ENCODE assay signal across 9 mouse cellular contexts in genomic region chr12:84571466-84572340, GRCm38 (mm10). TPM values are rescaled to one million over a fixed set of nuclear protein-coding genes. Genes with fewer than 3 reads are reported as not detected.
DNase-seq lines count a peak whose midpoint lies in the region; ATAC-seq and TF ChIP-seq lines count a peak whose summit lies in the region.
"Had no signal": no experiment of that assay in that cellular context is flagged by ENCODE, and none has a peak within 500 bp of the region (broad histone marks: within the 10 kb centered on the region; RNA-seq: fewer than 3 reads in every experiment).

No protein-coding gene starts in this region.

- peaks cover 98% of the 10 kb centered on the region for H3K27me3 ChIP-seq in kidney, embryonic 15.5 days
- peaks cover 80% of the 10 kb centered on the region for H3K27me3 ChIP-seq in heart, postnatal 0 days (ENCODE audit: control insufficient read depth, insufficient read depth, low read length)
- H3K27me3 ChIP-seq in midbrain, embryonic 15.5 days (replicated peaks), result peaks cover 79% of the 10 kb centered on the region

- no peak for DNase-seq in kidney, adult 11 months
- no peak for DNase-seq in heart, postnatal 0 days (ENCODE audit: low spot score)
- DNase-seq in yolk sac, embryonic 10.5 days (ENCODE audit: low spot score), result no peak
- DNase-seq in gastrocnemius, postnatal 14 days, result no peak
- no peak for DNase-seq in layer of hippocampus, adult 2 months (ENCODE audit: low spot score in 2 of 2)

- peak overlapping the region; percentile 6; the same call in 1 of the 2 replicates for H3K4me3 ChIP-seq in kidney, embryonic 15.5 days (replicated peaks)
- H3K4me3 ChIP-seq in bone marrow macrophage, adult 2 months (ENCODE audit: insufficient read depth, low read length), result 0 out of 2 replicates have a peak overlapping the region, but pooled peaks have one; percentile 12
- peak overlapping the region; percentile 20 for H3K4me3 ChIP-seq in heart, postnatal 0 days (ENCODE audit: low read depth, low read length)
- 0 out of 2 replicates have a peak overlapping the region, but pooled peaks have one; percentile 10 for H3K4me3 ChIP-seq in midbrain, embryonic 15.5 days
- H3K4me3 ChIP-seq in layer of hippocampus, adult 2 months, result no peak overlapping the region

- WGBS in kidney, embryonic 15.5 days, result 2% methylated on average over 43 of the region's 43 CpGs
- 3% methylated on average over 43 of the region's 43 CpGs for WGBS in heart, postnatal 0 days
- WGBS in midbrain, embryonic 15.5 days, result 2% methylated on average over 41 of the region's 43 CpGs

- intact Hi-C loops in gastrocnemius, postnatal 14 days (cut with DNase I; ENCODE audit: low total_unique reads), result no loop called here

- H3K4me2 ChIP-seq in kidney, embryonic 15.5 days, result peak overlapping the region; percentile 20
- no peak overlapping the region for H3K4me2 ChIP-seq in heart, postnatal 0 days (ENCODE audit: low read depth, low read length)
- H3K4me2 ChIP-seq in midbrain, embryonic 15.5 days, result no peak overlapping the region; the same call in 1 of the 2 replicates

- H3K27ac ChIP-seq in kidney, embryonic 15.5 days, result no peak overlapping the region
- H3K27ac ChIP-seq in bone marrow macrophage, adult 2 months (ENCODE audit: insufficient read depth, low read depth, low read length), result no peak overlapping the region
- no peak overlapping the region for H3K27ac ChIP-seq in heart, postnatal 0 days (ENCODE audit: low read depth)
- no peak overlapping the region for H3K27ac ChIP-seq in midbrain, embryonic 15.5 days
- no peak overlapping the region for H3K27ac ChIP-seq in layer of hippocampus, adult 2 months

- no peaks in the 10 kb centered on the region for H3K9me3 ChIP-seq in kidney, embryonic 15.5 days (replicated peaks)
- H3K9me3 ChIP-seq in heart, postnatal 0 days (replicated peaks; ENCODE audit: control insufficient read depth, low read length), result no peaks in the 10 kb centered on the region
- no peaks in the 10 kb centered on the region for H3K9me3 ChIP-seq in midbrain, embryonic 15.5 days

- TF ChIP-seq POLR2A in bone marrow macrophage, adult 2 months (IDR thresholded peaks at IDR 0.05; ENCODE audit: borderline replicate concordance, low read depth, low read length), result no peak

- no peak for ATAC-seq in kidney, embryonic 15.5 days (replicated peaks; ENCODE audit: low FRiP score)
- no peak for ATAC-seq in heart, postnatal 0 days (ENCODE audit: insufficient read depth, low read depth)
- ATAC-seq in midbrain, embryonic 15.5 days (replicated peaks), result no peak

- no peak overlapping the region for H3K9ac ChIP-seq in kidney, embryonic 15.5 days
- no peak overlapping the region for H3K9ac ChIP-seq in heart, postnatal 0 days (replicated peaks; ENCODE audit: low read depth, low read length)
- H3K9ac ChIP-seq in midbrain, embryonic 15.5 days, result no peak overlapping the region

- TF ChIP-seq CTCF in bone marrow macrophage, adult 2 months (IDR thresholded peaks at IDR 0.05; ENCODE audit: low read depth, low read length), result no peak
- no peak for TF ChIP-seq CTCF in heart, postnatal 0 days (IDR thresholded peaks at IDR 0.05; ENCODE audit: low read depth)
- no peak for TF ChIP-seq CTCF in layer of hippocampus, adult 2 months (conservative IDR thresholded peaks at IDR 0.05)

- TF ChIP-seq EP300 in heart, postnatal 0 days (IDR thresholded peaks at IDR 0.05; ENCODE audit: low read depth), result no peak

- H3K36me3 ChIP-seq in kidney, embryonic 15.5 days, result no peaks in the 10 kb centered on the region
- no peaks in the 10 kb centered on the region for H3K36me3 ChIP-seq in heart, postnatal 0 days (replicated peaks; ENCODE audit: control insufficient read depth, insufficient read depth, low read length)
- no peaks in the 10 kb centered on the region for H3K36me3 ChIP-seq in midbrain, embryonic 15.5 days (replicated peaks)

- H3K4me1 ChIP-seq in kidney, embryonic 15.5 days, result peaks cover 24% of the 10 kb centered on the region
- H3K4me1 ChIP-seq in bone marrow macrophage, adult 2 months (ENCODE audit: control insufficient read depth, insufficient read depth, low read length), result peaks cover 3% of the 10 kb centered on the region; the same call in 1 of the 2 replicates
- no peaks in the 10 kb centered on the region for H3K4me1 ChIP-seq in heart, postnatal 0 days (ENCODE audit: control insufficient read depth, insufficient read depth)
- peaks cover 24% of the 10 kb centered on the region; the same call in 1 of the 2 replicates for H3K4me1 ChIP-seq in midbrain, embryonic 15.5 days

RNA-seq across cellular contexts. Expression of gene Vsx2, which starts 2.1 kb away (rescaled TPM):
- not detected in 2 replicates for polyA plus RNA-seq in kidney, embryonic 15.5 days (2015; fragmentation: Nextera tagmentation; extraction: Ambion mirVana)
- not detected in 2 replicates for polyA plus RNA-seq in bone marrow macrophage, adult 2 months (2012; ENCODE audit: insufficient read depth, insufficient read length, missing spikeins)
- total RNA-seq in heart, postnatal 0 days (2014; rRNA removed; ENCODE audit: low replicate concordance), result not detected in 2 replicates
- not detected in 2 replicates for polyA plus RNA-seq in heart, postnatal 0 days (2015; fragmentation: Nextera tagmentation; extraction: Ambion mirVana)
- polyA plus RNA-seq in midbrain, embryonic 15.5 days (2015; fragmentation: Nextera tagmentation; extraction: Ambion mirVana), result 1.5 and 1.7 TPM in 2 replicates
- not detected for total RNA-seq in gastrocnemius, postnatal 14 days (2021)
- under 1 TPM; 0.27 to 0.28 TPM for total RNA-seq in layer of hippocampus, adult 2 months (2021)
- total RNA-seq: heart, postnatal 36 days had no signal

RNA-seq across cellular contexts. Expression of gene Abcd4, which starts 45.5 kb away (rescaled TPM):
- 17.1 and 19.9 TPM in 2 replicates for polyA plus RNA-seq in kidney, embryonic 15.5 days (2015; fragmentation: Nextera tagmentation; extraction: Ambion mirVana)
- 12.6 and 18.6 TPM in 2 replicates for polyA plus RNA-seq in bone marrow macrophage, adult 2 months (2012; ENCODE audit: insufficient read depth, insufficient read length, missing spikeins)
- 8.2 and 8.7 TPM in 2 replicates for total RNA-seq in heart, postnatal 0 days (2014; rRNA removed; ENCODE audit: low replicate concordance)
- 7.1 and 8.5 TPM in 2 replicates for polyA plus RNA-seq in heart, postnatal 0 days (2015; fragmentation: Nextera tagmentation; extraction: Ambion mirVana)
- polyA plus RNA-seq in midbrain, embryonic 15.5 days (2015; fragmentation: Nextera tagmentation; extraction: Ambion mirVana), result 13.5 and 15.6 TPM in 2 replicates
- total RNA-seq in gastrocnemius, postnatal 14 days (2021), result 1 to 10 TPM; 3.3 to 4.3 TPM
- 10 to 100 TPM; 15.6 to 17.6 TPM for total RNA-seq in layer of hippocampus, adult 2 months (2021)
